Mouse (Mus musculus) midbrain, postnatal 0 days (tissue): ENCODE measurements around the gene Aup1. TPM values are rescaled to one million over a fixed set of nuclear protein-coding genes. Genes with fewer than 3 reads are reported as not detected.

Source experiments
- ATAC-seq: fragments of 200-750 bp; cut with Nextera tagmentation; 2 replicates; pipeline ENCODE4 v1.8.0; 2017; ENCODE audit warnings: moderate number of reproducible peaks, mild to moderate bottlenecking, moderate TSS enrichment, moderate library complexity; ENCODE audit not compliant: low FRiP score
- DNase-seq: peaks from one replicate; pipeline ENCODE4 v3.0.0-alpha.2; 2015; ENCODE audit warnings: low spot score
- H3K27ac ChIP-seq: fragments of 300-500 bp; sonication (generic); 2 replicates; pipeline ENCODE4 v1.5.1; 2014; ENCODE audit warnings: low read depth, mild to moderate bottlenecking, low read length, mixed read lengths
- H3K27me3 ChIP-seq: fragments of 300-500 bp; sonication (generic); 2 replicates; pipeline ENCODE4 v1.6.1; 2014; ENCODE audit warnings: low read length, control low read depth, mixed read lengths; ENCODE audit not compliant: insufficient read depth
- H3K36me3 ChIP-seq: fragments of 300-500 bp; sonication (generic); 2 replicates; pipeline ENCODE4 v1.6.1; 2014; ENCODE audit warnings: low read length, control low read depth, mixed read lengths; ENCODE audit not compliant: insufficient read depth
- H3K4me1 ChIP-seq: fragments of 300-500 bp; sonication (generic); 2 replicates; pipeline ENCODE4 v1.6.1; 2014; ENCODE audit warnings: mild to moderate bottlenecking, control low read depth, antibody characterized with exemption, low read length, mixed read lengths; ENCODE audit not compliant: insufficient read depth
- H3K4me2 ChIP-seq: fragments of 300-500 bp; sonication (generic); 2 replicates; pipeline ENCODE4 v1.6.1; 2014; ENCODE audit warnings: low read depth, mild to moderate bottlenecking, low read length, mixed read lengths; ENCODE audit not compliant: poor library complexity, severe bottlenecking
- H3K4me3 ChIP-seq: fragments of 300-500 bp; sonication (generic); 2 replicates; pipeline ENCODE4 v1.5.1; 2014; ENCODE audit warnings: low read depth, mild to moderate bottlenecking, low read length, moderate library complexity
- H3K9ac ChIP-seq: fragments of 300-500 bp; sonication (generic); replicated peaks from 2 replicates; pipeline ENCODE4 v1.6.1; 2014; ENCODE audit warnings: mild to moderate bottlenecking, low read length, moderate library complexity, mixed read lengths; ENCODE audit not compliant: poor library complexity, severe bottlenecking
- H3K9me3 ChIP-seq: fragments of 300-500 bp; sonication (generic); 2 replicates; pipeline ENCODE4 v1.6.1; 2016; ENCODE audit warnings: low read length, control low read depth
- CTCF ChIP-seq: IDR thresholded peaks from 2 replicates; pipeline ENCODE4 v1.5.1; 2016; ENCODE audit warnings: antibody characterized with exemption, mild to moderate bottlenecking
- WGBS: fragments of 180-500 bp; shearing (Covaris S2); extraction: QIAGEN DNeasy Blood & Tissue Kit; methylation state at CpG from one replicate; pipeline ENCODE4 v1.1.7; 2014; 5-methylcytosine and 5-hydroxymethylcytosine counted together
- polyA plus RNA-seq: library from polyadenylated mRNA; unstranded; fragments of >200 nt; fragmentation: Nextera tagmentation; extraction: Ambion mirVana; gene quantifications from 2 replicates; pipeline ENCODE4 v1.2.1, GENCODE M21; 2015
- total RNA-seq: library from RNA; depleted of rRNA; stranded (reverse); fragments of >200 nt; gene quantifications from 2 replicates; pipeline ENCODE4 v1.2.3, GENCODE M21; 2014

Aup1 gene
- total and polyA plus RNA-seq, 2 experiments from 2014 or later = 130 to 190 TPM

DNA sequence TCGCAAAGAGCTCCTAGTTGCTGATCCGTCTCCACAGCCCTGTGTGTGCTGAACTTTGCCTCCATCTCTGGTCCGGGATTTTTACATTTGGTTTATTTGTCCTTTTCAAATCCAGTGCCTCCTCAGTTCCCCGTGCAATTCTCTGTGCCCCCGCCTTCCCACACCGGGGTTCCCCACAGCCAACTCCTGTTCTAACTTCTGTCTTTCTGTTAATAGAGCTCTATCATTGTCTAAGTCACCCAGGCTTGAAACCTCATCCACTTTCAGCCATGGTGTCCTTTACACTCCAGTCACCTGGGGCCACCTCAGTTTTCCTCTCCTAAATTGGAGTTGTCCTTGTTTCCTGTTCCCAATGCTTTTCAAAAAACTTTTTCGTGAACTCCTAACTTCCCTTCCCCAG is 43.1 kb upstream of the Aup1 start:
- Histone ChIP-seq H3K27me3 (no peaks in the 10 kb centered on the region), H3K27ac (no peak overlapping the region), H3K4me3 (no peak overlapping the region), H3K36me3 (no peaks in the 10 kb centered on the region), H3K9me3 (no peaks in the 10 kb centered on the region), H3K4me2 (no peak overlapping the region), H3K4me1 (no peaks in the 10 kb centered on the region), H3K9ac (no peak overlapping the region)
- 87% methylated on average over 7 of the region's 7 CpGs for WGBS
- TF ChIP-seq CTCF = no peak
- ATAC-seq (no peak), DNase-seq (no peak)

GRCm38 (mm10) chr6:83011756-83012155 is 42.6 kb upstream of the Aup1 start:
- no peak overlapping the region for H3K4me2 ChIP-seq
- no peaks in the 10 kb centered on the region for H3K36me3 ChIP-seq
- TF ChIP-seq CTCF = no peak
- no peak for ATAC-seq
- no peak for DNase-seq
- 73% methylated on average over 6 of the region's 6 CpGs for WGBS
- H3K9me3 ChIP-seq = no peaks in the 10 kb centered on the region
- no peak overlapping the region for H3K27ac ChIP-seq
- H3K9ac ChIP-seq = no peak overlapping the region
- H3K4me1 ChIP-seq = no peaks in the 10 kb centered on the region
- H3K27me3 ChIP-seq = no peaks in the 10 kb centered on the region
- no peak overlapping the region for H3K4me3 ChIP-seq

GRCm38 (mm10) chr6:83013444-83013843 is 40.9 kb upstream of the Aup1 start:
- Histone ChIP-seq H3K36me3 (no peaks in the 10 kb centered on the region), H3K27ac (no peak overlapping the region), H3K9me3 (no peaks in the 10 kb centered on the region), H3K4me2 (no peak overlapping the region), H3K9ac (no peak overlapping the region), H3K4me3 (no peak overlapping the region), H3K4me1 (no peaks in the 10 kb centered on the region), H3K27me3 (no peaks in the 10 kb centered on the region)
- ATAC-seq = no peak
- TF ChIP-seq CTCF = no peak
- WGBS = 61% methylated on average over 5 of the region's 5 CpGs
- DNase-seq = no peak

GRCm38 (mm10) chr6:83014482-83015466 is 39.5 kb upstream of the Aup1 start:
- ATAC-seq (no peak), DNase-seq (no peak)
- WGBS = 78% methylated on average over 12 of the region's 12 CpGs
- TF ChIP-seq CTCF = no peak
- Histone ChIP-seq H3K9ac (no peak overlapping the region), H3K36me3 (no peaks in the 10 kb centered on the region), H3K4me1 (no peaks in the 10 kb centered on the region), H3K4me2 (no peak overlapping the region), H3K27me3 (no peaks in the 10 kb centered on the region), H3K4me3 (no peak overlapping the region), H3K27ac (no peak overlapping the region), H3K9me3 (no peaks in the 10 kb centered on the region)

GRCm38 (mm10) chr6:83015749-83016148 is 38.6 kb upstream of the Aup1 start:
- H3K27ac ChIP-seq = no peak overlapping the region
- no peaks in the 10 kb centered on the region for H3K36me3 ChIP-seq
- DNase-seq (no peak), ATAC-seq (no peak)
- H3K4me3 ChIP-seq = no peak overlapping the region
- no peaks in the 10 kb centered on the region for H3K9me3 ChIP-seq
- H3K4me1 ChIP-seq = no peaks in the 10 kb centered on the region
- TF ChIP-seq CTCF = no peak
- no peaks in the 10 kb centered on the region for H3K27me3 ChIP-seq
- no peak overlapping the region for H3K9ac ChIP-seq
- 79% methylated on average over 2 of the region's 2 CpGs for WGBS
- H3K4me2 ChIP-seq = no peak overlapping the region

GRCm38 (mm10) chr6:83017190-83017589 is 37.1 kb upstream of the Aup1 start:
- H3K27me3 ChIP-seq = no peaks in the 10 kb centered on the region
- no peak for TF ChIP-seq CTCF
- no peak for ATAC-seq
- H3K4me2 ChIP-seq = no peak overlapping the region
- no peak for DNase-seq
- H3K9me3 ChIP-seq = no peaks in the 10 kb centered on the region
- H3K9ac ChIP-seq = no peak overlapping the region
- no peak overlapping the region for H3K4me3 ChIP-seq
- no peaks in the 10 kb centered on the region for H3K4me1 ChIP-seq
- no peak overlapping the region for H3K27ac ChIP-seq
- no peaks in the 10 kb centered on the region for H3K36me3 ChIP-seq
- WGBS = 68% methylated on average over 3 of the region's 3 CpGs
